Mouse (Mus musculus): ENCODE data around the gene Susd4. TPM values are rescaled to one million over a fixed set of nuclear protein-coding genes. Genes with fewer than 3 reads are reported as not detected.

Susd4 gene
- polyA plus RNA-seq, 1 experiment from 2014 or later: 5.4 TPM

DNA sequence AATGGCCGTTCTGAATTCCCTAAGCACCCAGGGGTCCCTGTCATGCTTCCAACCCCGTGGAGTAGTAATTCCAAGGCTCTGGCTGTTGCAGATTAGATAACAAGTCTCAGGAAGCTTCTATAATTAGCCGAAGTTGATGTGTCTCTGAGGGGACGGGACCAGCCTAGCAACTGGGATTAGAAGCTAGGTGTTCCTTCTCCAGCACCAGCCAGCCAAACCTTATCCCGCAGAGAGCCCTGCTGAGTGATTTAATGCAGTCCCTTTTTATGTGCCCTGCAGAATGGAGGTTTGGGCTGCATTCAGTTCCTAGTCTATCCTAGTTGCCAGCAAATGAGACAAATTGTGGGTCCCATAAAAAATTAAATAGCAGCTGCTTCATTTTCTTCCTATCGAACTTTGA is 54.0 kb downstream of the Susd4 start:
- Histone ChIP-seq H3K27me3 (ENCODE audit: control insufficient read depth, insufficient read depth, low read length) (no peaks in the 10 kb centered on the region), H3K9ac (ENCODE audit: low read depth, low read length) (no peak overlapping the region), H3K4me2 (0 out of 2 replicates have a peak overlapping the region, but pooled peaks have one; percentile 11), H3K4me3 (ENCODE audit: low read depth, low read length) (no peak overlapping the region), H3K4me1 (ENCODE audit: control insufficient read depth, insufficient read depth, low read length) (peaks cover 23% of the 10 kb centered on the region), H3K9me3 (replicated peaks; ENCODE audit: control insufficient read depth, low read length) (peaks cover under 1% of the 10 kb centered on the region), H3K36me3 (ENCODE audit: control insufficient read depth, insufficient read depth, low read length) (no peaks in the 10 kb centered on the region), H3K27ac (ENCODE audit: low read depth, low read length) (peak overlapping the region; percentile 24; the same call in 1 of the 2 replicates)
- no peak for ATAC-seq (replicated peaks; ENCODE audit: insufficient number of reproducible peaks, low FRiP score, low TSS enrichment)
- WGBS (ENCODE audit: insufficient replicate concordance): 15% methylated on average over 6 of the region's 6 CpGs

DNA sequence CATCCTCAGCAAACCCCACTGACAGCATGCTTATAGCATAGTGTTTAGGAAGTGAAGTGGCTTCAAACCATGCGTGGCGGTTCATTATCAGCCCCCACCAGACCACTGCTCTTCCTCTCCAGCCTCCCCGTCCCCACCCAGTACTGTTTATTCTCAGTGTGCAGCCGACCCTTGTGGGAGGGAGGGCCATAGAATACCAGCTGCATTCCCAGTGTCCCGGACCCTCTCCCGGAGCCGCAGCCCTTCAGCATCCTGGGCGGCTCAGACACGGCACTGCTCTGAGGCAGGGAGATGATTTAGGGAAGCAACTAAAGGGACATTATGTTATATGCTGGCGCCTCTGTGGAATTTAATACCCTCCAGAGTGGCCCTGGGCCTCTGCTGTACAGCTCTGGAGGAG is 55.3 kb downstream of the Susd4 start:
- no peak for ATAC-seq (replicated peaks; ENCODE audit: insufficient number of reproducible peaks, low FRiP score, low TSS enrichment)
- peak overlapping the region; percentile 45 for H3K4me2 ChIP-seq

DNA sequence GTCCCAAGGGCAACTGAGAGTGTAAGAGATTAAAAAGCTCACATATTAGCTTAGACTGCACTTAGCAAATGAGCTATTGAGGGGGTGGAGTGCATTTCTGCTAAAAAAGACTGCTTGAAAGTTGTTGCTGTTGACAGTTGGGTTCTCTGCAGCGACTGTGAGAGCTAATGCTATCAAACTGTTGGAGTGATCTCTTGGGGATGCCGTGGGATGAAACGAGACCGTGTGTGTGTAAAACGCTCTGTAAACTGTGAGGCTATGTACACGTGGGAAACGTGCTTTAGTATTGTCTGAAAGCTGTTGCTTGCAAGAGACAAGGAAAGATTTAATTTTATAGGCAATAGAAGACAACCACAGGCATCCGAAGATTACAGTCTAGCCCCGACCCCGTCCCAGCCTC is 59.1 kb downstream of the Susd4 start:
- no peak overlapping the region for H3K9ac ChIP-seq (ENCODE audit: low read depth, low read length)
- no peaks in the 10 kb centered on the region for H3K36me3 ChIP-seq (ENCODE audit: control insufficient read depth, insufficient read depth, low read length)
- no peak overlapping the region for H3K27ac ChIP-seq (ENCODE audit: low read depth, low read length)
- whole genome bisulfite sequencing (ENCODE audit: insufficient replicate concordance): 76% methylated on average over 10 of the region's 10 CpGs
- H3K4me2 ChIP-seq: no peak overlapping the region
- no peak overlapping the region for H3K4me3 ChIP-seq (ENCODE audit: low read depth, low read length)
- no peaks in the 10 kb centered on the region for H3K27me3 ChIP-seq (ENCODE audit: control insufficient read depth, insufficient read depth, low read length)
- H3K4me1 ChIP-seq (ENCODE audit: control insufficient read depth, insufficient read depth, low read length): peaks cover 14% of the 10 kb centered on the region
- H3K9me3 ChIP-seq (replicated peaks; ENCODE audit: control insufficient read depth, low read length): no peaks in the 10 kb centered on the region
- no peak for ATAC-seq (replicated peaks; ENCODE audit: insufficient number of reproducible peaks, low FRiP score, low TSS enrichment)

More for the DNA sequence above, 55.3 kb downstream of the Susd4 start:
- 18% methylated on average over 10 of the region's 10 CpGs for WGBS (ENCODE audit: insufficient replicate concordance)
- Histone ChIP-seq H3K27ac (ENCODE audit: low read depth, low read length) (no peak overlapping the region), H3K4me1 (ENCODE audit: control insufficient read depth, insufficient read depth, low read length) (peaks cover 23% of the 10 kb centered on the region), H3K27me3 (ENCODE audit: control insufficient read depth, insufficient read depth, low read length) (no peaks in the 10 kb centered on the region), H3K36me3 (ENCODE audit: control insufficient read depth, insufficient read depth, low read length) (no peaks in the 10 kb centered on the region), H3K9ac (ENCODE audit: low read depth, low read length) (no peak overlapping the region), H3K9me3 (replicated peaks; ENCODE audit: control insufficient read depth, low read length) (no peaks in the 10 kb centered on the region), H3K4me3 (ENCODE audit: low read depth, low read length) (no peak overlapping the region)

GRCm38 (mm10) chr1:182823723-182824421 is 60.2 kb downstream of the Susd4 start:
- Histone ChIP-seq H3K36me3 (ENCODE audit: control insufficient read depth, insufficient read depth, low read length) (no peaks in the 10 kb centered on the region), H3K27me3 (ENCODE audit: control insufficient read depth, insufficient read depth, low read length) (no peaks in the 10 kb centered on the region), H3K27ac (ENCODE audit: low read depth, low read length) (no peak overlapping the region), H3K4me3 (ENCODE audit: low read depth, low read length) (no peak overlapping the region), H3K9me3 (replicated peaks; ENCODE audit: control insufficient read depth, low read length) (no peaks in the 10 kb centered on the region), H3K4me2 (no peak overlapping the region), H3K4me1 (ENCODE audit: control insufficient read depth, insufficient read depth, low read length) (peaks cover 7% of the 10 kb centered on the region), H3K9ac (ENCODE audit: low read depth, low read length) (no peak overlapping the region)
- no peak for ATAC-seq (replicated peaks; ENCODE audit: insufficient number of reproducible peaks, low FRiP score, low TSS enrichment)
- WGBS (ENCODE audit: insufficient replicate concordance): 68% methylated on average over 21 of the region's 21 CpGs

DNA sequence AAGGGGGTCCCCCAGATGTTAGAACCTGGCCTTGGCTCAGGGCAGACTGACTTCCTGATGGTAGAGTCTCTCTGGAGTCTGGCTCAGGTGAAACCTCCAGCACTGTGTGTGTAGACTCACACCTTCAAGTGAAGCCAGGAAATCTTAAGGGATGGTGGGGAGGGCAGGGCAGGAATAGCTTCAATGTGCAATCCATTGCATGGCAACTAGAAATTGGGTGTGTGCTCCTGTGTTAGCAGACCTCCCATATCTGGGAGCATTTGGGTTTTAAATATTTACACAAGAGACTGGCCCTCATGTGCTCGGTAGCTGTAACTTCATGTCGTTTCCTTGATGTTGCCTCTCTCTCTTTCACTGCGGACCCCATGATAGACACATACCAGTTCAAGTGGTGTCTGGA is 62.9 kb downstream of the Susd4 start:
- no peaks in the 10 kb centered on the region for H3K4me1 ChIP-seq (ENCODE audit: control insufficient read depth, insufficient read depth, low read length)
- 61% methylated on average over 3 of the region's 3 CpGs for WGBS (ENCODE audit: insufficient replicate concordance)
- H3K27ac ChIP-seq (ENCODE audit: low read depth, low read length): no peak overlapping the region
- no peak overlapping the region for H3K4me2 ChIP-seq
- no peaks in the 10 kb centered on the region for H3K9me3 ChIP-seq (replicated peaks; ENCODE audit: control insufficient read depth, low read length)
- no peak for ATAC-seq (replicated peaks; ENCODE audit: insufficient number of reproducible peaks, low FRiP score, low TSS enrichment)
- H3K4me3 ChIP-seq (ENCODE audit: low read depth, low read length): no peak overlapping the region
- no peaks in the 10 kb centered on the region for H3K27me3 ChIP-seq (ENCODE audit: control insufficient read depth, insufficient read depth, low read length)
- H3K36me3 ChIP-seq (ENCODE audit: control insufficient read depth, insufficient read depth, low read length): no peaks in the 10 kb centered on the region
- no peak overlapping the region for H3K9ac ChIP-seq (ENCODE audit: low read depth, low read length)

- no peaks in the 10 kb centered on the region for H3K9me3 ChIP-seq (replicated peaks; ENCODE audit: control insufficient read depth, low read length)
- H3K4me3 ChIP-seq (ENCODE audit: low read depth, low read length): no peak overlapping the region
- WGBS (ENCODE audit: insufficient replicate concordance): 77% methylated on average over 6 of the region's 6 CpGs
- H3K4me1 ChIP-seq (ENCODE audit: control insufficient read depth, insufficient read depth, low read length): no peaks in the 10 kb centered on the region
- no peak overlapping the region for H3K9ac ChIP-seq (ENCODE audit: low read depth, low read length)
- no peaks in the 10 kb centered on the region for H3K27me3 ChIP-seq (ENCODE audit: control insufficient read depth, insufficient read depth, low read length)
- H3K27ac ChIP-seq (ENCODE audit: low read depth, low read length): no peak overlapping the region
- no peak overlapping the region for H3K4me2 ChIP-seq
- ATAC-seq (replicated peaks; ENCODE audit: insufficient number of reproducible peaks, low FRiP score, low TSS enrichment): no peak
- H3K36me3 ChIP-seq (ENCODE audit: control insufficient read depth, insufficient read depth, low read length): no peaks in the 10 kb centered on the region
Observed at GRCm38 (mm10) chr1:182838061-182838460, 74.4 kb downstream of the Susd4 start.

- Histone ChIP-seq H3K4me1 (ENCODE audit: control insufficient read depth, insufficient read depth, low read length) (no peaks in the 10 kb centered on the region), H3K9ac (ENCODE audit: low read depth, low read length) (no peak overlapping the region), H3K9me3 (replicated peaks; ENCODE audit: control insufficient read depth, low read length) (no peaks in the 10 kb centered on the region), H3K36me3 (ENCODE audit: control insufficient read depth, insufficient read depth, low read length) (no peaks in the 10 kb centered on the region), H3K4me2 (no peak overlapping the region), H3K27me3 (ENCODE audit: control insufficient read depth, insufficient read depth, low read length) (no peaks in the 10 kb centered on the region), H3K4me3 (ENCODE audit: low read depth, low read length) (no peak overlapping the region), H3K27ac (ENCODE audit: low read depth, low read length) (no peak overlapping the region)
- no peak for ATAC-seq (replicated peaks; ENCODE audit: insufficient number of reproducible peaks, low FRiP score, low TSS enrichment)
- WGBS (ENCODE audit: insufficient replicate concordance): 77% methylated on average over 4 of the region's 4 CpGs
Observed at GRCm38 (mm10) chr1:182839332-182839929, 75.8 kb downstream of the Susd4 start.

GRCm38 (mm10) chr1:182840011-182840410 is 76.4 kb downstream of the Susd4 start:
- no peak overlapping the region for H3K9ac ChIP-seq (ENCODE audit: low read depth, low read length)
- no peak overlapping the region for H3K27ac ChIP-seq (ENCODE audit: low read depth, low read length)
- no peak for ATAC-seq (replicated peaks; ENCODE audit: insufficient number of reproducible peaks, low FRiP score, low TSS enrichment)
- no peaks in the 10 kb centered on the region for H3K9me3 ChIP-seq (replicated peaks; ENCODE audit: control insufficient read depth, low read length)
- H3K4me1 ChIP-seq (ENCODE audit: control insufficient read depth, insufficient read depth, low read length): no peaks in the 10 kb centered on the region
- no peak overlapping the region for H3K4me3 ChIP-seq (ENCODE audit: low read depth, low read length)
- H3K4me2 ChIP-seq: no peak overlapping the region
- WGBS (ENCODE audit: insufficient replicate concordance): 56% methylated on average over 6 of the region's 6 CpGs
- no peaks in the 10 kb centered on the region for H3K36me3 ChIP-seq (ENCODE audit: control insufficient read depth, insufficient read depth, low read length)
- H3K27me3 ChIP-seq (ENCODE audit: control insufficient read depth, insufficient read depth, low read length): no peaks in the 10 kb centered on the region

DNA sequence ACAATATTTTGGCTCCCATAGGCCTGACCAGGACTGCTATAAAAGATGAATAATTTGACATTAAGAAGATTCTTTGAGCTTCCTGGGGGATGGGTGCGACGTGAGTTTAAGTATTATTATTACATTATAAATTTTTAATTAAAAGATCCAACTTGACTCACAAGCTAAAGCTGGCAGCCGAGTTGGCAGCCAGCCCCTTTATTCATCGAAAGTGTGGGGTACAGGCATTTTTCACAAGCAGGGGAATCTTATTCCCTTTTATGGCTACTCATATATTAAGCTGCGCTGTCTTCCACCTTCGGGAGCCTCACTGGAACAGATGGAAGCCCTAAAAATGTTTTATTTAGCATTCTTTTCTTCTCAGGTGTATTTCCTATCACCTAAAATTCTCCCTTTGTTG is 76.9 kb downstream of the Susd4 start:
- Histone ChIP-seq H3K9me3 (replicated peaks; ENCODE audit: control insufficient read depth, low read length) (no peaks in the 10 kb centered on the region), H3K4me3 (ENCODE audit: low read depth, low read length) (no peak overlapping the region), H3K9ac (ENCODE audit: low read depth, low read length) (no peak overlapping the region), H3K36me3 (ENCODE audit: control insufficient read depth, insufficient read depth, low read length) (no peaks in the 10 kb centered on the region), H3K4me1 (ENCODE audit: control insufficient read depth, insufficient read depth, low read length) (no peaks in the 10 kb centered on the region), H3K4me2 (no peak overlapping the region), H3K27ac (ENCODE audit: low read depth, low read length) (no peak overlapping the region), H3K27me3 (ENCODE audit: control insufficient read depth, insufficient read depth, low read length) (no peaks in the 10 kb centered on the region)
- no peak for ATAC-seq (replicated peaks; ENCODE audit: insufficient number of reproducible peaks, low FRiP score, low TSS enrichment)
- WGBS (ENCODE audit: insufficient replicate concordance): 87% methylated on average over 6 of the region's 6 CpGs
